In genomic region chr12:8770946-8771843, GRCm38 (mm10) we compare ENCODE assay signal across 8 mouse cellular contexts. TPM values are rescaled to one million over a fixed set of nuclear protein-coding genes. Genes with fewer than 3 reads are reported as not detected.
A peak's percentile ranks its signal among the peaks of the same experiment; 100 is the strongest.
DNase-seq lines count a peak whose midpoint lies in the region; ATAC-seq and TF ChIP-seq lines count a peak whose summit lies in the region.

Gene Sdc1, plus strand, starts transcription at chr12:8771323.

- H3K79me3 ChIP-seq in C2C12 (ENCODE audit: low read depth), result peaks cover 42% of the 10 kb centered on the region

- peak within 1 kb of the TSS; percentile 81 for H3K4me2 ChIP-seq in embryonic facial prominence, embryonic 13.5 days
- H3K4me2 ChIP-seq in liver, embryonic 14.5 days (ENCODE audit: low read depth), result peak within 1 kb of the TSS; percentile 93
- peak within 1 kb of the TSS; percentile 96 for H3K4me2 ChIP-seq in neural tube, embryonic 12.5 days (replicated peaks)

- ATAC-seq in embryonic facial prominence, embryonic 13.5 days (ENCODE audit: insufficient number of reproducible peaks, insufficient read depth, low FRiP score, low TSS enrichment, low read depth), result peak; percentile 87
- peak; percentile 74 for ATAC-seq in liver, embryonic 14.5 days (ENCODE audit: insufficient read depth)
- peak; percentile 80 for ATAC-seq in neural tube, embryonic 12.5 days (ENCODE audit: low FRiP score, low read depth)

- peak within 1 kb of the TSS; percentile 95 for H3K27ac ChIP-seq in embryonic facial prominence, embryonic 13.5 days
- H3K27ac ChIP-seq in liver, embryonic 14.5 days, result no peak within 1 kb of the TSS
- H3K27ac ChIP-seq in neural tube, embryonic 12.5 days, result peak within 1 kb of the TSS; percentile 76

- peaks cover 32% of the 10 kb centered on the region for H3K4me1 ChIP-seq in embryonic facial prominence, embryonic 13.5 days
- H3K4me1 ChIP-seq in liver, embryonic 14.5 days (replicated peaks; ENCODE audit: control insufficient read depth in 2 of 2, insufficient read depth in 2 of 2, low read length in 1 of 2), result peaks cover 0 to 4% of the 10 kb centered on the region in 2 experiments; a peak in 3 of 4 replicates
- peaks cover 14% of the 10 kb centered on the region for H3K4me1 ChIP-seq in neural tube, embryonic 12.5 days

- no peak for TF ChIP-seq EP300 in liver, embryonic 14.5 days (IDR thresholded peaks at IDR 0.05; ENCODE audit: low read depth)

- peak within 1 kb of the TSS; percentile 94 for H3K4me3 ChIP-seq in C2C12 (ENCODE audit: insufficient read depth, poor library complexity, severe bottlenecking)
- peak within 1 kb of the TSS; percentile 94 for H3K4me3 ChIP-seq in embryonic facial prominence, embryonic 13.5 days
- peak within 1 kb of the TSS; percentile 66 to 68 for H3K4me3 ChIP-seq in liver, embryonic 14.5 days (ENCODE audit: insufficient read depth in 1 of 2, low read depth in 2 of 2, low read length in 2 of 2)
- H3K4me3 ChIP-seq in neural tube, embryonic 12.5 days, result peak within 1 kb of the TSS; percentile 81

- TF ChIP-seq CTCF in C2C12 (IDR thresholded peaks at IDR 0.05; ENCODE audit: control insufficient read depth, insufficient read depth, insufficient read length), result peak; percentile 37
- peak; percentile 62 for TF ChIP-seq CTCF in liver, embryonic 14.5 days (IDR thresholded peaks at IDR 0.05; ENCODE audit: low read depth)

- peak within 1 kb of the TSS; percentile 96 for H3K9ac ChIP-seq in embryonic facial prominence, embryonic 13.5 days
- peak within 1 kb of the TSS; percentile 63 for H3K9ac ChIP-seq in liver, embryonic 14.5 days (replicated peaks)
- peak within 1 kb of the TSS; percentile 83 for H3K9ac ChIP-seq in neural tube, embryonic 12.5 days

- under 1% methylated on average over 66 of the region's 67 CpGs for WGBS in embryonic facial prominence, embryonic 13.5 days
- WGBS in liver, embryonic 14.5 days (ENCODE audit: insufficient replicate concordance), result under 1% methylated on average over 67 of the region's 67 CpGs
- WGBS in neural tube, embryonic 12.5 days, result 1% methylated on average over 67 of the region's 67 CpGs

- H3K9me3 ChIP-seq in embryonic facial prominence, embryonic 13.5 days, result no peaks in the 10 kb centered on the region
- H3K9me3 ChIP-seq in liver, embryonic 14.5 days (ENCODE audit: control insufficient read depth, low read length), result no peaks in the 10 kb centered on the region
- no peaks in the 10 kb centered on the region for H3K9me3 ChIP-seq in neural tube, embryonic 12.5 days

- H3ac ChIP-seq in C2C12 (ENCODE audit: control insufficient read depth, insufficient read length, low read depth), result peak within 1 kb of the TSS; percentile 95

- H3K36me3 ChIP-seq in C2C12 (ENCODE audit: control insufficient read depth, insufficient read depth), result no peaks in the 10 kb centered on the region
- no peaks in the 10 kb centered on the region for H3K36me3 ChIP-seq in embryonic facial prominence, embryonic 13.5 days
- no peaks in the 10 kb centered on the region for H3K36me3 ChIP-seq in liver, embryonic 14.5 days (replicated peaks; ENCODE audit: control insufficient read depth, insufficient read depth, low read depth)
- no peaks in the 10 kb centered on the region for H3K36me3 ChIP-seq in neural tube, embryonic 12.5 days

- peaks cover 49% of the 10 kb centered on the region for H3K79me2 ChIP-seq in C2C12 (ENCODE audit: control insufficient read depth, insufficient read depth)

- DNase-seq in adrenal gland, postnatal 4 days (ENCODE audit: low spot score in 2 of 2), result peak; percentile 64 to 74
- peak; percentile 44 for DNase-seq in heart, adult 8-10 months (ENCODE audit: low spot score)
- peak; percentile 56 to 69 for DNase-seq in kidney, adult 8-10 months
- DNase-seq in liver, embryonic 14.5 days (ENCODE audit: low read depth in 3 of 3, low spot score in 3 of 3), result peak; percentile 31 to 35 (median 35)
- DNase-seq in thymus, adult 18-20 months, result peak; percentile 26 to 51

- no peaks in the 10 kb centered on the region for H3K27me3 ChIP-seq in C2C12 (ENCODE audit: control insufficient read depth, insufficient read depth, insufficient read length)
- no peaks in the 10 kb centered on the region for H3K27me3 ChIP-seq in embryonic facial prominence, embryonic 13.5 days
- H3K27me3 ChIP-seq in liver, embryonic 14.5 days (ENCODE audit: control insufficient read depth, insufficient read depth, low read length), result peaks cover 26% of the 10 kb centered on the region
- H3K27me3 ChIP-seq in neural tube, embryonic 12.5 days (replicated peaks), result no peaks in the 10 kb centered on the region

TF ChIP-seq in C2C12, 6 proteins besides CTCF, POLR2A, EP300 and RAD21:
- TF ChIP-seq MAX (IDR thresholded peaks at IDR 0.05) (peak; percentile 89), FOSL1 (IDR thresholded peaks at IDR 0.05; ENCODE audit: insufficient read depth, low read length, poor library complexity, severe bottlenecking) (no peak)

RNA-seq across cellular contexts. Expression of gene Sdc1, which starts in this region (rescaled TPM):
- 112 TPM for polyA plus RNA-seq in C2C12 (2012; fragmentation: generic; extraction: Trizol)
- total RNA-seq in adrenal gland, postnatal 4 days (2021), result 10 to 100 TPM; 34.6 to 52.4 TPM
- 208 TPM in 2 replicates for polyA plus RNA-seq in embryonic facial prominence, embryonic 13.5 days (2015; fragmentation: Nextera tagmentation; extraction: Ambion mirVana)
- total RNA-seq in heart, adult 8-10 months (2022), result 1 to 10 TPM; 5.8 to 8.6 (median 7.3) TPM
- polyA plus RNA-seq in liver, embryonic 14.5 days (2012; rRNA removed), result 12.6 and 16.8 TPM in 2 replicates
- polyA plus RNA-seq in liver, embryonic 14.5 days (2014; fragmentation: Nextera tagmentation; extraction: Ambion mirVana), result 15.5 and 15.8 TPM in 2 replicates
- polyA plus RNA-seq in neural tube, embryonic 12.5 days (2016; fragmentation: Nextera tagmentation; extraction: Ambion mirVana), result 43.5 and 48.2 TPM in 2 replicates
